Mouse (Mus musculus) intestine, embryonic 14.5 days (tissue): ENCODE measurements around the gene Nrg4. TPM values are rescaled to one million over a fixed set of nuclear protein-coding genes. Genes with fewer than 3 reads are reported as not detected.

Experiments used
- ATAC-seq: fragments of 200-750 bp; cut with Nextera tagmentation; replicated peaks from 2 replicates; pipeline ENCODE4 v1.8.0; 2017; ENCODE audit warnings: low read depth, moderate number of reproducible peaks, moderate TSS enrichment, moderate library complexity; ENCODE audit not compliant: low FRiP score, low TSS enrichment
- DNase-seq: peaks from one replicate; pipeline ENCODE4 v3.0.0-alpha.2; 2018; ENCODE audit warnings: low spot score
- H3K27ac ChIP-seq: fragments of 300-500 bp; sonication (generic); 2 replicates; pipeline ENCODE4 v1.5.1; 2014; ENCODE audit warnings: low read depth, mild to moderate bottlenecking, control low read depth
- H3K27me3 ChIP-seq: fragments of 300-500 bp; sonication (generic); replicated peaks from 2 replicates; pipeline ENCODE4 v1.6.1; 2014; ENCODE audit warnings: low read length, control low read depth; ENCODE audit not compliant: control insufficient read depth, insufficient read depth
- H3K36me3 ChIP-seq: fragments of 300-500 bp; sonication (generic); 2 replicates; pipeline ENCODE4 v1.6.1; 2014; ENCODE audit warnings: low read length, control low read depth; ENCODE audit not compliant: control insufficient read depth, insufficient read depth
- H3K4me1 ChIP-seq: fragments of 300-500 bp; sonication (generic); replicated peaks from 2 replicates; pipeline ENCODE4 v1.6.1; 2014; ENCODE audit warnings: low read length, control low read depth, mixed read lengths; ENCODE audit not compliant: control insufficient read depth, insufficient read depth
- H3K4me2 ChIP-seq: fragments of 300-500 bp; sonication (generic); 2 replicates; pipeline ENCODE4 v1.6.1; 2014; ENCODE audit warnings: low read length
- H3K4me3 ChIP-seq: fragments of 300-500 bp; sonication (generic); 2 replicates; pipeline ENCODE4 v1.5.1; 2014; ENCODE audit warnings: low read depth, low read length, control low read depth, mixed read lengths
- H3K9ac ChIP-seq: fragments of 300-500 bp; sonication (generic); 2 replicates; pipeline ENCODE4 v1.6.1; 2014; ENCODE audit warnings: mild to moderate bottlenecking, low read length
- H3K9me3 ChIP-seq: fragments of 300-500 bp; sonication (generic); 2 replicates; pipeline ENCODE4 v1.6.1; 2016; ENCODE audit warnings: low read length, control low read depth; ENCODE audit not compliant: control insufficient read depth
- WGBS: fragments of 180-500 bp; shearing (Covaris S2); extraction: QIAGEN DNeasy Blood & Tissue Kit; methylation state at CpG from one replicate; pipeline ENCODE4 v1.1.7; 2014; 5-methylcytosine and 5-hydroxymethylcytosine counted together
- polyA plus RNA-seq: library from polyadenylated mRNA; unstranded; fragments of >200 nt; fragmentation: Nextera tagmentation; extraction: Ambion mirVana; gene quantifications from 2 replicates; pipeline ENCODE4 v1.2.1, GENCODE M21; 2014

The Nrg4 gene
- polyA plus RNA-seq, 1 experiment from 2014 or later: 1.3 TPM

DNA sequence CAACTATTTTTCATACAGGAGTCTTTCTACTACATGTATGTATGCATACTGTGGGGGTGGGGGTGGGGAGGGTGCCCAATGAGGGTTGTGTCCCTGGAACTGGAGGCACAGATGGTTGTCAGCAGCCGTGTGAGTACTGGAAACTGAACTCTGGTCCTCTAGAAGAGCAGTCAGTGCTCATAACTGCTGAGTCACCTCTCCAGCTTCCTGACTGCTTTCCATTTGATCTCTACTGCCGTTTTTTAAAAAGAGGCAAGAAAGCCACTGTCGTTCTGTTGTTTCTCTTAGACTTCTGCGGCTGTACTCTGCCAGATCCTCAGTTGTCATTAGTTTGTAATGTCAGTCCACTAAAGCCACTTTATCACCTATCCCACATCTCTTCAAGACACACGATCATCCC lies 19.1 kb downstream of the Nrg4 start:
- no peak overlapping the region for H3K9ac ChIP-seq
- H3K9me3 ChIP-seq: no peaks in the 10 kb centered on the region
- no peak overlapping the region for H3K27ac ChIP-seq
- no peaks in the 10 kb centered on the region for H3K4me1 ChIP-seq
- ATAC-seq (no peak), DNase-seq (no peak)
- no peak overlapping the region for H3K4me3 ChIP-seq
- H3K27me3 ChIP-seq: no peaks in the 10 kb centered on the region
- no peaks in the 10 kb centered on the region for H3K36me3 ChIP-seq
- no peak overlapping the region for H3K4me2 ChIP-seq
- 51% methylated on average over 5 of the region's 5 CpGs for WGBS

DNA sequence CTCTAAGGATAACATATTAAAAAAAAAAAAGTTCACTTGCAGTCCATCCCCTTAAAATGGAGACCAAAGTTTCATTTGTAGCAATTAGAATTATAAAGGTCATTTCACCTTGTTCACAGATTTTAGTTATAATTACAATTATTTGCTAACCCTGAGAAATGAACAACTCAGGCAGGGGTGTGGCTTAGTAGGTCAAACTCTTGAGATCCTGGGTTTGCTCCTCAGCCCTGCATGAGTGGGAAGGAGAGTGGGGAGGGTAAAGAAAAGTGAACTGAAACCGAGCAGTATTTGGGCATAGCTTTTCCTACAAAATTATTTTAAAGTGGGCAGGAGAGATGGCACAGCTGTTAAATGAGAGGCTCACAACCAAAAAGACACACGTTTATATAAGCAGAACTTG lies 19.6 kb downstream of the Nrg4 start:
- ATAC-seq: no peak
- Histone ChIP-seq H3K4me3 (no peak overlapping the region), H3K36me3 (no peaks in the 10 kb centered on the region), H3K4me1 (no peaks in the 10 kb centered on the region), H3K27me3 (no peaks in the 10 kb centered on the region), H3K4me2 (no peak overlapping the region), H3K9me3 (no peaks in the 10 kb centered on the region), H3K9ac (no peak overlapping the region), H3K27ac (no peak overlapping the region)
- DNase-seq: no peak
- WGBS: 48% methylated on average over 2 of the region's 2 CpGs

DNA sequence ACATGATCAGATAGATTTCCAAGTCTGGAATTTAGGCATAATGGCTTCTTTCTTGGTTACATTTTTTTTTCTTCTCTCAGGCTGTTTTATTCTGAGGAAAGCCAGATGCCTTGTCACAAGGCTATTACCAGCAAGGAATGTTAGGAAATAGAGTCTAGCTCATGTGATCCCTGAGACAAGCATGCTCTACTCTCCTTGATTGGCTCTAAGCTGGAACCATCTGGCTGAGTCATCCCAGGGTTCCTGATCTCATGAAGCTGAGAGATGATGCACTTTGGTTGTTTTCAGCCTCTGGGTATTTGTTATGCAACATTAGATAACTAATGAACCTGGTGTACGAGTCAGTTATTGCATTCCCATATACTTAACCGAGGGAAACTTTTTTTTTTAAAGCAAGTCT lies 30.4 kb downstream of the Nrg4 start:
- H3K27me3 ChIP-seq: no peaks in the 10 kb centered on the region
- no peaks in the 10 kb centered on the region for H3K36me3 ChIP-seq
- no peak overlapping the region for H3K27ac ChIP-seq
- WGBS: 51% methylated on average over 2 of the region's 2 CpGs
- no peak overlapping the region for H3K4me3 ChIP-seq
- no peak overlapping the region for H3K9ac ChIP-seq
- no peaks in the 10 kb centered on the region for H3K4me1 ChIP-seq
- no peak for DNase-seq
- no peaks in the 10 kb centered on the region for H3K9me3 ChIP-seq
- no peak overlapping the region for H3K4me2 ChIP-seq
- ATAC-seq: peak; percentile 71; the same call in 1 of the 2 replicates

- Histone ChIP-seq H3K36me3 (no peaks in the 10 kb centered on the region), H3K9ac (no peak overlapping the region), H3K27ac (no peak overlapping the region), H3K4me2 (no peak overlapping the region), H3K4me1 (no peaks in the 10 kb centered on the region), H3K9me3 (no peaks in the 10 kb centered on the region), H3K27me3 (no peaks in the 10 kb centered on the region), H3K4me3 (no peak overlapping the region)
- DNase-seq (no peak), ATAC-seq (no peak)
- WGBS: 93% methylated on average over 4 of the region's 4 CpGs
Observed at GRCm38 (mm10) chr9:55291966-55292365, 34.7 kb downstream of the Nrg4 start.

DNA sequence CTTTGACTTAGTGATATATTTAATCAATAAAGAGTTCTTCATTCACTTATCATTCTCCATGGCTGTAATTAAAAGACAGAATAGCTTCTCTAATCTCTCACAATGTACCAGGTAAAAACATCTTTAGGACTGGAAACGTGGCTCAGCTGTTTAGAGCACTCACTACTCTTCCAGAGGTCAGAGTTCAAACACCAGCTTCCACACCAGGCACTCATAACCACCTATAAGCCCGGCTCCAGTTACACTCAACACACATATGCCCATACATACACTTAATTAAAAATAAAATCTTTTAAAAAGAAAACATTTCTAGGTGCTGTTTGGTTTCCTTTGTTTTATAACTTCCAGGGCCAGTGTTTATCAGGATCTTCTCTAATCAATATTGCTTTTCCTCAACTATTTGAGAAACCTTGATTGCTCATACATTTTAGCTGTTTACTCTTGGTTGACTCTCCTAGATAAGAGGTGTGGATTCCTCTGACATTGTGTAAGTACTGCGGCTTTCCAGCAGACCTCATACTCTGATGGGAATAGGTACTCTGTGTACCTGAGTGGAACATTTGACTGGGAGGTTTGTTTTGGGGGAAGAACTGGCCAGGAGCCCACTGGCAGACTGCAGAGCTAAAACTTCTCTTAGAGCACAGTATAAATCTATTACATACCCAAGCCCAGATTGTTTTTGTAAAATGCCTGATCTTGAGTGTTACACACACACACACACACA lies 37.0 kb downstream of the Nrg4 start:
- DNase-seq (no peak), ATAC-seq (no peak)
- Histone ChIP-seq H3K27ac (no peak overlapping the region), H3K27me3 (no peaks in the 10 kb centered on the region), H3K4me1 (no peaks in the 10 kb centered on the region), H3K9me3 (no peaks in the 10 kb centered on the region), H3K4me2 (no peak overlapping the region), H3K36me3 (no peaks in the 10 kb centered on the region), H3K9ac (no peak overlapping the region), H3K4me3 (no peak overlapping the region)
- WGBS: 32% methylated on average over 3 of the region's 3 CpGs

DNA sequence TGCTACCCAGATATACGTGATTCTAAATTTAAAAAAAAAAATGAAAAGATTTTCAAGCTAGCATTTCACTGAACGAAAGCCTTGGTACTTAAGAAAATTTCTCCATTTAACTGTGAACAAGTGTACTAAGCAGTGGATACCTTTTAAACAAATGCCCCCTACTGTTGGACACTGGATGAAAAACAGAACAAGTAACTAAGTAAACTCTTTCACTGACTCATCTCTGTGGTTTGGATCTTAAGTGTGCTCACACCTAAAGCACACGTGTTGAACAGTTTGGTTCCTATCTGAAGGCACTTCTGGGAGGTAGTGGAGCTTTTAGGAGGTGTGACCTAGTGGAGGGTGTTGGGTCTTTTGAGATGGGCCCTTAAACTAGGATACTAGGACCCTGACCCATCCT lies 41.4 kb downstream of the Nrg4 start:
- 70% methylated on average over 3 of the region's 3 CpGs for WGBS
- no peaks in the 10 kb centered on the region for H3K9me3 ChIP-seq
- no peak overlapping the region for H3K4me2 ChIP-seq
- H3K27ac ChIP-seq: no peak overlapping the region
- H3K36me3 ChIP-seq: no peaks in the 10 kb centered on the region
- no peaks in the 10 kb centered on the region for H3K27me3 ChIP-seq
- no peak overlapping the region for H3K9ac ChIP-seq
- DNase-seq (no peak), ATAC-seq (no peak)
- no peak overlapping the region for H3K4me3 ChIP-seq
- no peaks in the 10 kb centered on the region; the same call in 1 of the 2 replicates for H3K4me1 ChIP-seq

DNA sequence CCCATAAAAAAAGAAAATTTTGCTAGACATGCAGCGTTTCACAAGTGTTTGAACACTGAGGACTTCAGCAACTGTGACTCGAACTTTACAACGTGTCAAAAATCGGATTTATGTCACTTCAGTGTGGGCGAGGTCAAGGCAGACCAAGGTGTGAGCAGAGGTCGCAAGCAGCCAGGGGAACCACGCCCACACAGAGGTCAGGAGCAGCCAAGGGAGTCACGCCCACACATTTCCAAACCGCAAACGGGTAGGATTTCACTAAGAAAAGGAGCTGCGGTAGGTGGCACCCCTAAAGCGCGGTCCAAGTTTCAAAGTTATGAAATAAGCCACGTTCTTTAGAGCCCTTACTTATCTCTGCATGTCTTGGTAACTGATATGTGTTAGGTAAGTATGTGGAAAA lies 43.1 kb downstream of the Nrg4 start:
- ATAC-seq: no peak
- H3K27me3 ChIP-seq: no peaks in the 10 kb centered on the region
- H3K4me2 ChIP-seq: peak overlapping the region; percentile 16; the same call in 1 of the 2 replicates
- H3K4me1 ChIP-seq: no peaks in the 10 kb centered on the region; the same call in 1 of the 2 replicates
- H3K36me3 ChIP-seq: no peaks in the 10 kb centered on the region
- 3% methylated on average over 14 of the region's 14 CpGs for WGBS
- H3K9ac ChIP-seq: no peak overlapping the region
- no peak overlapping the region for H3K27ac ChIP-seq
- no peak for DNase-seq
- no peak overlapping the region for H3K4me3 ChIP-seq
- no peaks in the 10 kb centered on the region for H3K9me3 ChIP-seq

GRCm38 (mm10) chr9:55279114-55279825 lies 47.4 kb downstream of the Nrg4 start:
- ATAC-seq (no peak), DNase-seq (no peak)
- Histone ChIP-seq H3K36me3 (no peaks in the 10 kb centered on the region), H3K4me1 (no peaks in the 10 kb centered on the region; the same call in 1 of the 2 replicates), H3K9ac (no peak overlapping the region), H3K27ac (no peak overlapping the region), H3K4me3 (no peak overlapping the region), H3K4me2 (no peak overlapping the region), H3K9me3 (no peaks in the 10 kb centered on the region), H3K27me3 (no peaks in the 10 kb centered on the region)
- 86% methylated on average over 8 of the region's 8 CpGs for WGBS

DNA sequence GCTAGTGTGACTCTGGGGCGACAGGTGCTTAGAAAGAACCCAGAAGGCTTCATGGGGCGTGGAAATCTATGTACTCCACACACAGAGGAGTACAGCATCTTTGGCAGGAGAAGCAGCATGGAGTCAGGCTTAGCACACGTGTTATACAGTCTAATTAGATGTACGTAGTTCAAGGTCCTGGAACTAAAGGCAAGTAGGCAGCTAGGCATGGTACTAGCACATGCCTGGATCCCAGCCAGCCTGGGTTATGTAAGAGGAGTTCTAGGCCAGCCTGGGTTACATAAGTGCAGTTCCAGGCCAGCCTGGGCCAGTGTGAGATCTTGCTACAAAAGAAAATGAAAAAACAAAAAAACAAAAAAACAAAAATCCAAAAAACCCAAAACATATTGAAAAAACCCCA lies 49.1 kb downstream of the Nrg4 start:
- Histone ChIP-seq H3K36me3 (no peaks in the 10 kb centered on the region), H3K27me3 (no peaks in the 10 kb centered on the region), H3K9me3 (no peaks in the 10 kb centered on the region), H3K4me3 (no peak overlapping the region), H3K27ac (no peak overlapping the region), H3K4me1 (0 out of 2 replicates have a peak, but pooled peaks cover 2% of the 10 kb centered on the region), H3K4me2 (no peak overlapping the region), H3K9ac (no peak overlapping the region)
- DNase-seq (no peak), ATAC-seq (no peak)
- WGBS: 50% methylated on average over 4 of the region's 4 CpGs
